Mouse (Mus musculus): Measurements from ENCODE around the gene Dhx33.
A peak's percentile ranks its signal among the peaks of the same experiment; 100 is the strongest.

The Dhx33 gene

DNA sequence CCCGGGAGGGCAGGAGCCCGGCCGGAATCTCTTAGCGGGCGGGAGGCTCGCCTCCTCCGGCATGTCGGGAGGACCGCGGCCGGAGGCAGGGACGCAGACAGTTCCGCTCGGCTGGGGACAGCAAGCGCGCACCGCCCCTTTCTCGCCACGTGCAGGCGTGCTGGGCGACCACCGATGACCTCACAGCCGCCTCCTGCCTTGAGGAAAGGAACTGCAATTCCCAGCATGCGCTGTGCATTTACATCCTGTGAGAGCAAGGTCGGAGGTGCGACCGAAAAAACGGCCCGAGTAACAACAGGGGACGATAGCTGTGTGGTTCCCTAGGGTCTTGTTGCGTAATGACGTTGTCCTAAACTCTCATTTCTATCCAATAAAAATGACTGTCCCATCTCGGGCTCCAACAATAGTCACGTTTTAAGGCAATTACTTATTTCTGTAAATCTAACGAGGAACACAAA lies at the start of gene Dhx33:
Gene Dhx33, minus strand, starts transcription at position 122 of the 458 bp plus-strand sequence.
- DNase-seq (ENCODE audit: low spot score) = peak; percentile 99

GRCm38 (mm10) chr11:71052554-71052953 lies 48.3 kb upstream of the Dhx33 start:
- peak; percentile 67 for DNase-seq (ENCODE audit: low spot score)

DNA sequence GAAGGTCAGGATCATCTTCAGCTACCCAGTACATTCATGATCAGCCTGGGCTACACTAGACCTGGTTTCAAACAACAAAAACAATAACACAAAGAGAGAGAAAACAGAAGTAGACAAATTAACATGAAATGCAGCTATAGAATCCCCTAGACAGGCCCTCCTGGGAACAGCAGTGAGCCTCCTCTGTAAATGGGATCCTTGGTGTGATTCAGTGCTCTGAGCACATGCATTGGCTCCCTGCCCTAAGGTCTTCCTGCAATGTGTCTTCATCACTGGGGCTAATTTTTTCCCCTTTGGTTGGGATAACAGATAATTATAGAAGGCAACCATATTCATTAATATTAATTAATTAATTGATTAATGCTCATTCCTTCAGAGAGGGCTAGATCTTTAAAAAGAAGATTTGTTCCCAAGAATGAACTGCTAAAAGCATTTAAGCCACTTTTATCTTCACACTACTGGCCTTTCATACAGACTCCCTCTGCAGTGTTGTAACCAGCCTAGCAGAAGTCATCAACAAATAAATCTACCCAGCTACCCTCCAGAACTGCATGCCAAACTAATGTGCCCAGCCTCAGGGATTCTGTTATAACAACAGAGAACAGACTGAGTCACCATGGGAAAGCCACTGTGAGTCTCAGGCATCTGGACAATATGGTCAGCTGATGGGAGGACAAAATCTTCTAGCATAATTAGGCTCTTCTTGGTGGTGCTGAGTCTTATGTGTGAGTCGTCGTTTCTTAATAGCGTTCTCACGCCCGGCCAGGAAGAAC lies 35.5 kb upstream of the Dhx33 start:
- DNase-seq (ENCODE audit: low spot score) = no peak

DNA sequence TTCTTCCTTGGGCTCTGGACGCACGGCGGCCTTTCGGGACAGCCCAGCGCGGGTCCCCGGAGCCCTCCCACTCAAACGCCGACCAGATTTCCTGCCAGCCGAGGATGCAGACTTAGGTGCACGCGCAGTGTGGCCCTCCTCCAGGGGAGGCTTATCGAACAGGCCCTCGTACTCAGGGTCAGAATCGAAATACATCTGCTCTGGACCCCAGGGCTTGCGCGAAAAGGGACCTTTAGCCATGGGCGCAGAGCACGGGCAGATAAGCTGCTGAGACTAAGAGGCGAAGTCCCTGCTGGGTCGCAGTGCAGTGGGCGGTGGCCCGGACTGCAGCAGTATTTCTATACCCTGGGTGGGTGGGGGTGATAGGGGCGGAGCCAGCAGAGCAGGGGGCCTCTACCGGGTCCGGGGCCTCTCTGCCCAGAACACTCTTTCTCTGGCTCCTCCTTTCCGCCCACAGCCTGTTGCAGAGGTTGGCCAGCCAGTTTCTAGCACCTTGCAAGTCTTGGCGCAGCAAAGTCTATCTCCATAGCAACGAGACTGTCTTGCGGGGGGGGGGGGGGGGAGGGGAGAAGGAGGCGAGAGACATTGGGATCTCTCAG lies 29.0 kb upstream of the Dhx33 start, which contains the start of gene 6330403K07Rik:
Gene 6330403K07Rik, minus strand, starts transcription at position 351 of the 599 bp plus-strand sequence.
- DNase-seq (ENCODE audit: low spot score) = peak; percentile 89

GRCm38 (mm10) chr11:71032491-71033162 lies 28.4 kb upstream of the Dhx33 start:
- DNase-seq (ENCODE audit: low spot score) = peak; percentile 58

DNA sequence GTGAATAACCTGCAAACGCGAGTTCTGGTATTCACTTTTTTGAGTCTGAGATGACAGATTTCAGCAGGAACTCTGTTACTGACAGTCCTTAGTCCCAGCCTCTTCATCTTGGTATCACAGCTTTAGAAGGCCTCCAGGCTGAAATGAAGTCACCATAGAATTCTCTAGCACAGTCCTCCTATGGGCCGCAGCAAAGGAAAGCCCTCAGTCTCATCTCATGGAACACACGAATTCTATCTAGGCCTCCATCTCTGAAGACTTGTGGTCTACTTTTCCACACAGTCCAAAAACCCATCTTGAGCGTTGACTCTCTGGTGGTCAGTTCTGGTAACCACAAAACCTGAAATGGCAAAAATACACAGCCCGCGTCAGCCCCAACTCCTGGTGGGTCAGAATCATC lies 27.8 kb upstream of the Dhx33 start:
- DNase-seq (ENCODE audit: low spot score) = no peak

DNA sequence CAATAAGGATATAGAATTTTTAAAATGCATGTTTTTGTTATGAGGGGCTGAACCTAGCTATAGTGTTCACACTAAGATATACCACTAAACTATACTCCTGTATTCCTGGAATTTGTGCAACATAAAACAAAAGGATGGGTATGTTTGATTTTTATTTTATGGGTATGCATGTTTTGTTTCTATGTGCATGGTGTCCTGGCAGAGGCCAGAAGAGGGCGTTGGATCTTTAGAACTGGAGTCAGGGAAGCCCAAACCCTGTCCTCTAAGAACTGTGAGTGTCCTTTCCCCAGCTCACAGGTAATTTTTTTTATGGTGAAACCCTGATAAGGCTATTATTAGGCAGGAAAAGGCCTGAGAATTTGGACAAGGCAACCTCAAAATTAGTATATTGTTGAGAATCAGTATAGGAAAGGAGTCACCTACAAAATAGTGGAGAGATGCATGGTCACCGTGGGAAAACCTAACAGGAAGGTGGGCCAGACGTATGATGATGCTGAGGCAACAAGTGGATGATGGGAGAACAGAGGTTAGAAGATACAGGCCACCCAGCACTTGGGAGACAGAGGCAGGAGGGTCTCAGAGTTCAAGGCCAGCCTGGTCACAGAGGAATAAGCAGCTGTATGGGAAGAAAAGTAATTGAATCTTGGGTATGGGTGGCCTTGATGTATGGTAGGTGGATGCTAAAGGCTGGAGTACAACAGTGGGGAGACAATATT lies 25.3 kb upstream of the Dhx33 start:
- DNase-seq (ENCODE audit: low spot score) = no peak

DNA sequence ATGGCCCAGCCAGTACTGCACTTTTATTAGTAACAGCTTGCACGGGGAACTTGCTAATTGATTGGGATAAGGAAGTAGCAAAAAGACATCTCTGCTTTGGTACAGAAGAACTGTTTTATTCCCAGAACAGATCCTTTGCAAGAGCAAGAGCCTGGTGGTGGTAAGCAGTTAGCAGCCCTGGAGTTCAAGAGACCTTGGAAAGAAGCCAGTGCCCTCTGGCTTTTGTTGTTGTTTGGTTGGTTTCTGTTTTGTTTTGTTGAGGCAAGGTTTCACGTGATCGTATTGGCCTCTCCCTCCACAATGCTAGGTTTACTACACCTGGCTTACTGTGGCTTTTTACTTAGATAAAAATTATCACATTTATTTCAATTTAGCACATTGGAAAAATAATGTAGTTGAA lies 24.0 kb upstream of the Dhx33 start:
- DNase-seq (ENCODE audit: low spot score) = no peak

DNA sequence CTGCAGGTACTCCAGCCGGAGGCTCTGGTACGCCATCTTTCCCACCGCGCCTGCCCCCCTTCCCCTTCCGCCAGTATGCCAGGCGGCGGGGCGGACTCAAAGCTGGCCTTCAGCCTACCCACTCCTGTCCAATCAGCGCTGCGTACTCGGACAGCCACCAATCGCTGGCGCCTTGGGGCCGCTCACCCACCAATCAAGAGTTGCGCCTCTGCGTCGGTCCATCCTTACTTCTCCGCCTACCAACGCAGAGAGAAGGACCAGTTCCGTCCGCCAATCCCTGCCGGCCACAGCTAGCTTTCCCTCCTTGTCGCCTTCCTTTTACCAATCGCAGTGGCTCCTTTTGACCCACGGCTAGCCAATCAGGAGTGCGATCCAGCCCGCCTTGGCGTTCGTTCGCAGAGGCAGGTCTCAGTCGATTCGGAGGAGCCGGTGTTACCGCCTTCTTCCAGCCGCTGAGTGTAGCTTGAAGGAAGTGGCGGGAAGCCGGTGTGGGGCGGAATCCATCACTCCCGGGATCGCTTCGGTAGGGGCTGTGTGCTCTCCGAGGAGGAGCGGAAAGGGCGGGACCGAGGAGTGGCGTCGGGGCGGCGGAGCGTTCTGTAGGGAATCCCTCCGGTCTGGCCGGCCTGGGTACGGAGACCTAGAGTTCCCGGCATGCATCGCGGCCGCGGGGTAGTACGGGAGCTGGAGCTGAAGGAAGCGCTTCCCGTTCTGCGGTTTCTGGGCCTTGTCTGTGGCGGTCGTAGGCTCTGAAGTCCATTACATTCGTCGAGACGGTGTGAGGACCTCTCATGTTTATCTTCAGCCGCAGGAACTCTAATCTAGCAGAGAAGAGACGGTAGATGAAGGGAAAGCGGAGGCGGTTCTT lies 15.2 kb upstream of the Dhx33 start, which contains the start of the genes Mis12 and Derl2:
Gene Mis12, plus strand, starts transcription at position 411 of the 868 bp plus-strand sequence.
Gene Derl2, minus strand, starts transcription at position 641 of the 868 bp plus-strand sequence.
- peak; percentile 99 for DNase-seq (ENCODE audit: low spot score)

DNA sequence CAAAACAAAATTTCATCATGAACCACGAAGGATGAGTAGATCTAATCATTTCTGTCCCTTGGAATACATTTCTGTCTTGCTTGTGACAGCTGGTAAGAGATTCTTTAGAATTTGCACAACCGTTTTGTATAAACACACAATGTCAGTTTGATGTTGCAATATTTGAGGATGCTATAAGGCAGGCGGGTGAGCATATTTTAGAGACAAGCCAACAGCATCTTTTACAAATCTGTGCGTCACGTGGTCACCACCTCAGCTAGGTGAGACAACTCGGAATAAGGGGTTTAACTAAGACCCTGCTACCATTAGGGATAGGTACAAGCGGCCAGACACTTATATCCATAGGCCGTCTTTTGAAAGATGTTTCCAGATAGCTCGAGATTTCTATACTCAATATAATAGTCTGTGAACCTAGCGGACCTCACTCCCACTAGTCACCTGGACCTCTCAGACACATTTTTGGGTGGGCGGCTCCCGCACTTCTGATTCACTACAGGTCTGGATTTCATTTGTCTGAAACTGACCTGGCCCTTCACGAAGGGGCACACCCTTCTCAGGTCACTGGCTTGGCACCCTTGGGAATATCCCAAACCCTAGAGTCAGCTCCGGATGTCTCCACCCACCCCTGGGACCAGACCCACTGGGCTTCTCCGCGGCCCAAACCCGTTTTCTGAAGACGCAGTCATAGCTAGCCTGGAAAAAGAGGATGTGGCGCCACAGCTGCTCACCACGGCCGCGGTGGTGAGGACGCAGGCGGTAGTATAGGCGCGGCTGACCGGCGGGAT lies 14.4 kb upstream of the Dhx33 start:
- no peak for DNase-seq (ENCODE audit: low spot score)

GRCm38 (mm10) chr11:71017051-71017450 lies 12.8 kb upstream of the Dhx33 start:
- no peak for DNase-seq (ENCODE audit: low spot score)

- no peak for DNase-seq (ENCODE audit: low spot score)
Measured at GRCm38 (mm10) chr11:71012743-71013142, 8.5 kb upstream of the Dhx33 start.

GRCm38 (mm10) chr11:71008321-71008720 lies 4.1 kb upstream of the Dhx33 start:
- DNase-seq (ENCODE audit: low spot score) = no peak

DNA sequence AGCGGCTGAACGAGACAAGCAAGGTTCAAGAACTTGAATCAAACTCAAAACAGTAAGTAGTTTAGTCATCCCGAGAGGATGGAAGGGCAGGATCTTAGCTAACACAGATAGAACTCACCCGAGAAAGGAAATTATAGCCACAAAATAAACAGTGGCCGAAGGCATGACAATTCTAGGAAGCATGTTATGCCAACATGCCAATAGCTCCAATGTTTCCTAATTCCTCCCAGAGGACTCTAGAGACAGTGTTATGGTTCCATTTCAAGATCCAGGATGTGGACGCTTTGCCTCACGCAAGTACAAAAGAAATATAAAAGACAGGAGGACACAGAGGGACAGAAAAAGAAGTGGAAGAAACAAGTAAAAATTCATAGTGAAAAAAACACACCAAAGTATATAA lies 3.6 kb upstream of the Dhx33 start:
- DNase-seq (ENCODE audit: low spot score) = no peak

GRCm38 (mm10) chr11:71007026-71007425 lies 2.8 kb upstream of the Dhx33 start:
- DNase-seq (ENCODE audit: low spot score) = no peak

DNA sequence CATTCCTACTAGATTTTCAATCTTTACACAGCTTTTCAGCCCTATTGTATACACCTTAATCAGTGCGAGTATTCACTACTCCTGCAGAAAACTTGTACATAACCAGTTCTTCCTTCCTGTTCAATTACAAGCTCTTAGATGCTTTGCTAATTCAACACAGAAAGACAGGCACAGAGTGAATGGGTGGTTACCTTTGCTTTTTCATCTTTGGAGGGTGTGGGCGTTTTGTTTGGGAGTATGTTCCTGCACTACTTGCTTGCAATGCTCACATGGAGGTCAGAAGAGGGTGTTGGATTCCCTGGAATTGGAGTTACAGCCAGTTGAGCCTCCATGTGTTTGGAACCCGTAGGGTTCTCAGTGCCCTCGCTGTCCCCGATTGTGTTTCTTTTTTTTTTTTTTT lies 809 bp upstream of the Dhx33 start:
- DNase-seq (ENCODE audit: low spot score) = peak; percentile 23

DNA sequence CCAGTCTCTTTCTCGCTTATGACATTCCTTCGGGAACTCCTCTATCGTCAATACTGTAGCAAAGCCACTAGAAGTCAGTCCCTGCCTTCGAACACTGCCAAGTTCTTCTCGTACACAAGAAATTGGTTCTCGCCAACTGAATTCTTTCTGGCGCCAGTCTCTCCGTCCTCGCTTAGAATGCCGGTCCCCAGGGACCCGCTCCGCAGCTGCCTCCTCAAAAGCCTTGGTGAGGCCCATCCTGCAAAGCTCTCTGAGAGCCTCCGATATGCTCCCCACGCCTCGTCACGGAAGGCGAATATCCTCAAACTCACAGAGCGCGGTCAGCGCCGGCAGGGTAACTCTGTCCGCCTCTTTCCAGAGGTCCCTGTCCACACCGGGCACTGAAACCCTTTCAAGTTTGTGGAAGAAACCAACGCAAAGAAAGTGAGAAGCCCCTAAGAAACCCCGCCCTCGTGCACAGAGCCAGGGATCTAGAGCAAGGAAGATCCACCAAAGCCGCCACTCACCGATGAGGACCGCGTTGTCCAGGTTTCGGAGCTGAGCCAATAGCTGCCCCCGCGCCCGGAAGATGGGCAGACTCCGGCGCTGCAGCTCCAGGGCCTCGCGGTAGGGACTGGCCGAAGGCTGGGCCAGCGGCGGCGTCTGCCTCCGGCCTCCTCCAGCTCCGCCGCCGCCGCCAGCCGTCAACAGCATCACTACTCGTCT lies 474 bp downstream of the Dhx33 start:
- DNase-seq (ENCODE audit: low spot score) = peak; percentile 69

- DNase-seq (ENCODE audit: low spot score) = no peak
Measured at GRCm38 (mm10) chr11:71001167-71001566, 3.1 kb downstream of the Dhx33 start.

DNA sequence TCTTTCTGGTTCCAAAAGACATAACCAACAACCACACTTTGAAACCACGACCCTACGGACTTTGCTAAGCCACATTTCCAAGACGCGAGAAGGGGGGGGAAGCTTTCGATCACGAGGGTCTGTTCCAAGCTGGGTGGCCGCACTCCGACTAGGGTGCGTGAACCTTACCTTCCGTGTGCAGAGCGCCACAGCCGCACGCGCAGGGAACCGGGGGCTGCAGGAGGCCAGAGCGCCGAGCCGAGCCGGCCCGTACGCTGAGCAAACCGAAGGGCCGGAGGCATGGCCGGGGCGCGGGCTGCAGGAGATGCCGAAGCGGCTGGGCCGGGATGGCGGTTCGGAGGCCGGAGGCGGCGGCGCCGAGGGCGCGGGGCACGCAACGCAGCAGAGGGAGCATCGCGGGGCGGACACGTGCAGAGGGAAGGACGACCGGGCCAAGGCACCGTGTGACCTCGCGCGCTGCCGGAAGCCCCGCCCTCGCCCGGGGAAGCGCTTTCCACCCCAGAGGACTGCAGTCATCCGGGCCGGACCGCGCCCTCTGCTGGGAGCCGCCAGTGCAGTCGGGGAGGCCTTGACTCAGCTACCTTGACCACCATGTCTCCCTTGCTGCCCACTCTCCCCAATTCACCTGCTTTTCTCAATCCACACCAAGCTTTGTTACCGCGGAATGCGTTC lies 21.5 kb downstream of the Dhx33 start, which contains the start of gene C1qbp:
Gene C1qbp, minus strand, starts transcription at position 470 of the 672 bp plus-strand sequence.
- peak; percentile 91 for DNase-seq (ENCODE audit: low spot score)

All from embryo, embryonic 10.5 days (tissue).